Mouse (Mus musculus) liver, postnatal 0 days (tissue): ENCODE results near the gene Mtss1l. TPM values are rescaled to one million over a fixed set of nuclear protein-coding genes. Genes with fewer than 3 reads are reported as not detected.

Experiments used
- ATAC-seq: fragments of 200-750 bp; cut with Nextera tagmentation; 2 replicates; pipeline ENCODE4 v1.8.0; 2017; ENCODE audit warnings: mild to moderate bottlenecking, moderate library complexity
- DNase-seq: peaks from one replicate; pipeline ENCODE4 v3.0.0-alpha.2; 2016
- H3K27ac ChIP-seq: fragments of 300-500 bp; sonication (generic); 2 replicates; pipeline ENCODE4 v1.5.1; 2014; ENCODE audit warnings: antibody characterized with exemption, moderate library complexity, mild to moderate bottlenecking, low read depth
- H3K27me3 ChIP-seq: fragments of 300-500 bp; sonication (generic); 2 replicates; pipeline ENCODE4 v1.6.1; 2014; ENCODE audit warnings: low read length, control low read depth, mixed read lengths; ENCODE audit not compliant: insufficient read depth
- H3K36me3 ChIP-seq: fragments of 300-500 bp; sonication (generic); replicated peaks from 2 replicates; pipeline ENCODE4 v1.6.1; 2014; ENCODE audit warnings: mild to moderate bottlenecking, control low read depth, low read length, moderate library complexity, mixed read lengths; ENCODE audit not compliant: insufficient read depth
- H3K4me1 ChIP-seq: fragments of 300-500 bp; sonication (generic); 2 replicates; pipeline ENCODE4 v1.6.1; 2014; ENCODE audit warnings: antibody characterized with exemption, mild to moderate bottlenecking, control low read depth; ENCODE audit not compliant: insufficient read depth
- H3K4me2 ChIP-seq: fragments of 300-500 bp; sonication (generic); 2 replicates; pipeline ENCODE4 v1.6.1; 2014; ENCODE audit warnings: low read depth, mild to moderate bottlenecking, low read length, moderate library complexity, mixed read lengths
- H3K4me3 ChIP-seq: fragments of 300-500 bp; sonication (generic); 2 replicates; pipeline ENCODE4 v1.5.1; 2014; ENCODE audit warnings: low read depth, low read length
- H3K9ac ChIP-seq: fragments of 300-500 bp; sonication (generic); replicated peaks from 2 replicates; pipeline ENCODE4 v1.6.1; 2014; ENCODE audit warnings: mild to moderate bottlenecking, moderate library complexity
- H3K9me3 ChIP-seq: fragments of 300-500 bp; sonication (generic); 2 replicates; pipeline ENCODE4 v1.6.1; 2016; ENCODE audit warnings: mild to moderate bottlenecking, control low read depth, low read length, mixed read lengths
- CTCF ChIP-seq: sonication (generic); IDR thresholded peaks from 2 replicates; pipeline ENCODE4 v1.5.1; 2016; ENCODE audit warnings: antibody characterized with exemption, low read depth
- EP300 ChIP-seq: IDR thresholded peaks from 2 replicates; pipeline ENCODE4 v1.6.1; 2016; ENCODE audit warnings: antibody characterized with exemption, low read depth, mild to moderate bottlenecking
- WGBS: fragments of 180-500 bp; shearing (Covaris S2); extraction: QIAGEN DNeasy Blood & Tissue Kit; methylation state at CpG from one replicate; pipeline ENCODE4 v1.1.7; 2014; ENCODE audit not compliant: insufficient replicate concordance; 5-methylcytosine and 5-hydroxymethylcytosine counted together
- polyA plus RNA-seq: library from polyadenylated mRNA; unstranded; fragments of >200 nt; fragmentation: Nextera tagmentation; extraction: Ambion mirVana; gene quantifications from 2 replicates; pipeline ENCODE4 v1.2.1, GENCODE M21; 2015

Gene Mtss1l
- polyA plus RNA-seq, 1 experiment from 2014 or later = 1.2 TPM

- DNase-seq = no peak
- H3K9ac ChIP-seq = no peak overlapping the region
- 76% methylated on average over 7 of the region's 7 CpGs for WGBS
- H3K4me3 ChIP-seq = no peak overlapping the region
- H3K27ac ChIP-seq = no peak overlapping the region
- H3K4me2 ChIP-seq = no peak overlapping the region
- H3K4me1 ChIP-seq = no peaks in the 10 kb centered on the region
- H3K27me3 ChIP-seq = no peaks in the 10 kb centered on the region
- H3K9me3 ChIP-seq = no peaks in the 10 kb centered on the region
- ATAC-seq = no peak
- H3K36me3 ChIP-seq = peaks cover 18% of the 10 kb centered on the region
- no peak for TF ChIP-seq EP300
- TF ChIP-seq CTCF = no peak
Measured at GRCm38 (mm10) chr8:110713073-110713472, 8.2 kb upstream of the Mtss1l start.

- Histone ChIP-seq H3K4me2 (no peak overlapping the region), H3K9ac (no peak overlapping the region), H3K27me3 (0 out of 2 replicates have a peak, but pooled peaks cover under 1% of the 10 kb centered on the region), H3K36me3 (peaks cover 18% of the 10 kb centered on the region), H3K4me1 (peaks cover 3% of the 10 kb centered on the region; the same call in 1 of the 2 replicates), H3K4me3 (no peak overlapping the region), H3K27ac (no peak overlapping the region), H3K9me3 (no peaks in the 10 kb centered on the region)
- DNase-seq (no peak), ATAC-seq (no peak)
- TF ChIP-seq EP300 (no peak), CTCF (no peak)
- WGBS = 85% methylated on average over 15 of the region's 15 CpGs
Measured at GRCm38 (mm10) chr8:110714827-110715519, 6.3 kb upstream of the Mtss1l start.

GRCm38 (mm10) chr8:110716075-110716474 is 5.2 kb upstream of the Mtss1l start:
- Histone ChIP-seq H3K4me2 (no peak overlapping the region), H3K36me3 (peaks cover 15% of the 10 kb centered on the region), H3K27ac (no peak overlapping the region), H3K9ac (no peak overlapping the region), H3K4me1 (peaks cover 3% of the 10 kb centered on the region; the same call in 1 of the 2 replicates), H3K27me3 (peaks cover 10% of the 10 kb centered on the region; the same call in 1 of the 2 replicates), H3K9me3 (no peaks in the 10 kb centered on the region), H3K4me3 (no peak overlapping the region)
- 77% methylated on average over 4 of the region's 4 CpGs for WGBS
- no peak for ATAC-seq
- TF ChIP-seq CTCF (no peak), EP300 (no peak)
- no peak for DNase-seq

- Histone ChIP-seq H3K4me3 (no peak overlapping the region), H3K27ac (no peak overlapping the region), H3K9ac (no peak overlapping the region), H3K36me3 (peaks cover 8% of the 10 kb centered on the region), H3K4me1 (peaks cover 3% of the 10 kb centered on the region; the same call in 1 of the 2 replicates), H3K27me3 (peaks cover 11% of the 10 kb centered on the region; the same call in 1 of the 2 replicates), H3K9me3 (no peaks in the 10 kb centered on the region), H3K4me2 (no peak overlapping the region)
- TF ChIP-seq EP300 (no peak), CTCF (no peak)
- DNase-seq = no peak
- WGBS = 57% methylated on average over 7 of the region's 7 CpGs
- ATAC-seq = no peak
Measured at GRCm38 (mm10) chr8:110717131-110717530, 4.1 kb upstream of the Mtss1l start.

GRCm38 (mm10) chr8:110718209-110718968 is 2.9 kb upstream of the Mtss1l start:
- Histone ChIP-seq H3K9me3 (no peaks in the 10 kb centered on the region), H3K4me3 (no peak overlapping the region), H3K4me2 (no peak overlapping the region), H3K27me3 (peaks cover 17% of the 10 kb centered on the region), H3K9ac (no peak overlapping the region), H3K27ac (0 out of 2 replicates have a peak overlapping the region, but pooled peaks have one; percentile 16), H3K36me3 (no peaks in the 10 kb centered on the region; the same call in none of the 2 replicates), H3K4me1 (peaks cover 3% of the 10 kb centered on the region; the same call in 1 of the 2 replicates)
- TF ChIP-seq CTCF = no peak
- no peak for TF ChIP-seq EP300
- 74% methylated on average over 8 of the region's 8 CpGs for WGBS
- DNase-seq (no peak), ATAC-seq (no peak)
